Mouse (Mus musculus) G1E (cell line): Measurements from ENCODE around the gene Gm9837.

Experiments
- CTCF ChIP-seq: IDR thresholded peaks from 2 replicates; pipeline ENCODE4 v1.5.1; 2012; ENCODE audit warnings: low read depth, low read length, inconsistent platforms, mixed read lengths
- GATA1 ChIP-seq: IDR thresholded peaks from 2 replicates; pipeline ENCODE4 v1.6.1; 2012; ENCODE audit warnings: borderline replicate concordance, low read length, inconsistent platforms, mixed read lengths
- TAL1 ChIP-seq: conservative IDR thresholded peaks from 2 replicates; pipeline ENCODE4 v1.6.1; 2012; ENCODE audit warnings: low read depth, low read length, inconsistent platforms, mixed read lengths

- no peak for TF ChIP-seq CTCF
- TF ChIP-seq TAL1, result peak; percentile 32; the same call in 1 of the 2 replicates
- TF ChIP-seq GATA1, result no peak
Observed at GRCm38 (mm10) chr11:53518759-53519158, 48.5 kb upstream of the Gm9837 start.
